Mouse (Mus musculus) fibroblast of lung, adult 2 months (primary cell): ENCODE results near the gene Gm10647.
"Not testable (repeated sequence)": the region's sequence is repeated elsewhere in the genome, so short reads cannot be mapped to it uniquely, and the experiment has no call there.

Experiments used
- DNase-seq: peaks from one replicate; pipeline ENCODE4 v3.0.0-alpha.2; 2011; ENCODE audit warnings: low read depth

Gene Gm10647

DNA sequence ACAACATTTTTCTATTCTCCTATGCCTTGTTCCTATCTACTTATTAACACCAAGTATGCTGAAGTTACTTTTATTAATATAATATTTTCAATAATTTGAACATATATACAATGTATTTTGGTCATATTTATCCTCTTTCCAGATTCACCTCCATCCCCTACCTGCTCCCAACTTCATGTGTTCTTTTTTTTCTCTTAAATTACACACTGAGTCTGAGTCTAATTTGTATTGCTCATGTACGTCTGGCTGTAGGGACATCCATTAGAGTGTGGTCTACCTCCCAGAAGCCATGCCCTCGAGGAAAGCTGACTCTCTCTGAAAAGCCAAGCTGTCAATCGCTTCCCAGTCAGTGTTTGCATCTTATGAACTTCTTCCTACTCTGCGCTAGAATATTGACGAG, at the start of gene Gm10647:
Gm10647 (plus strand) TSS at position 301 of the 400 bp plus-strand sequence.
- no peak for DNase-seq

GRCm38 (mm10) chr9:66748390-66748789, 48.4 kb upstream of the Gm10647 start:
- DNase-seq, result no peak

DNA sequence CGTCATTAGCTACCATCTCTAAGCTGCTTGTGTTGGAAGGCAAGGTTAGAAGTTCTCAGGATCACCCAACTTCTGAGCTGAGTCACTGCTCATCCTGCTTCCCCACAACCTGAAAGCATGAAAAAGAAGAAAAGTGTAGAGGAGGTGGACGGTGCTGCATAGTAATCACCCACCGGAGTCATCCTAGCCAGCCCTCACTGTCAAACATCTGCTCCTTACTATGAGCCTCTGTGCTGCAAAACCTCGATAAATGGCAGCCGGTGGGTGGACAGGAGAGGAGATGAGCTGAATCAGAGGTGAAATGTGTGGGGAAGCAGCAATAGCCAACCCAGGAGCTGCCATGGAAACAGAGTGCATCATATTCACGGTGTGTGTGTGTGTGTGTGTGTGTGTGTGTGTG, 44.0 kb upstream of the Gm10647 start:
- no peak for DNase-seq

DNA sequence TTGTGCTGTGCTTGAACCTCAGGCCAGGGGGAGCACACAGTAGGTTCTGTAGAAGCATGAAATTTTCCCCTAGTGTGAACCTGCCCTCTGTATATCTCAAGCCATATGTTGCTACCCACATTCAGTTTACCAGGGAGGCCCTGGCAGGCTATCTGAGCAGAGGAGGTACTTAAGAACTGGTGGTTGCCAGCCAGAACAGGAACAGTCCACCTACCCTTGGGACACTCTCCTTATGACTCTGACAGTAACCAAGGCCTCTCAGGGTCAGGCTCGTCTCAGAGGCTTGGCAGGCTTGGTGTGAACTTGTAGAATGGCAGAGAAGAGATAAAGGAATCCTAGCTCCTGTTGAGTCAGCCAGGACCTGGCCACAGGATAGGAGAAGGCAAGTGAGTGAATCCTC, 35.8 kb upstream of the Gm10647 start:
- no peak for DNase-seq

DNA sequence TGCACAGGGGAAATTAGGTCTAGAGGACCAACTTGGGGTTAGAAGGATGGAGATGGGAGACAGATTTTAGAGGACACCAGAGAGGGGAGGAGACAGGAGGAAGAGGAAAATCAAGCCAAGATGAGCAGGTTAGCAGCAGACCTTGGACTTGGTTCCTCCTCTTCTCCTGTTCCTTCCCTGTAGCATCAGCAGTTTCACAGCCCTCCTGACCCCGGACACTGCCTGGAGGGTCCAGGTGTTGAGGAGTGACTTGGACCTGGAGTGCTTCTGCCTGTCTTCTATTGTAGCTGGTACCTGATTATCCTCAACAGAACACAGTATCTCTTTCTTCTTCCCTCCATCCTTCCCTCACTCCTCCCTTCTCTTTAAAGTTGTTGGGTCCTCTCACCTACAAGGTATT, 28.1 kb upstream of the Gm10647 start:
- no peak for DNase-seq

DNA sequence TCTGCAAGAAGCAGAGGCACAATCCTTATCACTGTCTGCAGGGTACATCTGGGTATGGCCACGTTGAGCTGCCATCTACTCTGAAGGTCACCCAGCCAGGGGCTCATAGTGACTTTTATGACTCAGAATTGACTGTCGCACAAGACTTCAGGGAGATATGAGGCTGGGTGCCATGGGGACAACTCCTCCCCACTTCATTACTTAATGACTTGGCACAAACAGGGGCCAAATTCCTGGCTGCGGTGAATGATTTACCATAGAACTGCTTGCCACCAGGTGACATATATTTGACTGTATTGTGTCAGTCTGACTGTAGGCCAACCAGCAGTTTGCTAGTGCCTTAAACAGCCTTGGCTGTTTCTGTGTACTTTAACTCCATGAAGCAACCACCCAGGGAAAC, 27.6 kb upstream of the Gm10647 start:
- DNase-seq, result no peak

- DNase-seq, result no peak
Measured at GRCm38 (mm10) chr9:66770701-66771100, 26.1 kb upstream of the Gm10647 start.

DNA sequence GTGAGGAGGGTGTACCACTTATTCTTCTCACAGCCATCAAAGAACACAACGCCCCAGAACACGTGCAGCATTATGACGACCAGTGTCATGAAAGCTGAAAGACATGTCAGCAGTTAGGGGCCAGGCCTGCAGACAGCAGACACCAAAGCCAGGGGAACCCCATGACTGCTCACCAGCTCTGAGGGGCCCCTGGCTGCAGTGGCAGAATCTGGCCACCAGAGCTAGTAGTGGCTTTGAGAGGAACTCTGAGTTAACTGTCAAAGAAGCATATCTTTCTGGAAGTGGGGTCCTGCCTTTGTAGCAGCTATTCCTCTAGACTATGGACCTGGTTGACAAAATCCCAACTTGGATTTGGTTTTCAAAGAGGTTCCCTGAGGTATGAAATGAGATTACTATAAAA, 12.3 kb upstream of the Gm10647 start:
- DNase-seq, result not testable (repeated sequence)

DNA sequence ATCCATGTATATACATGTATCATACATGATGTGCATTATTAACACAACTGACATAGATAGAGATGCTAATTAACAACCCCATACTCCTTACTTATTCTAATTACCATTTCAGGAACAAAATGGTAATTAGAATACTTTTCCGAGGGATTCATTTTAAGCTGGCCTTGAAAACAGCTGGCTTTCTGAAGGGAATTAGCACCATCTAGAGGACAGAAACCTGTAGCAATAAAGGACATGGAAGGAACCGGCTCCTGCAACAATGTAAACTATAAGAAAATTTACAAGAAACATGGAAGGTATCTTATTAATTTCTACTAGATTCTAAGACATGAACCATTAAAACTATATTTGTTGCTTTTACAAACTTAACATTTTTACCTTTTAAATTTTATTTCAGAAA, 9.0 kb upstream of the Gm10647 start:
- DNase-seq, result peak; percentile 36

GRCm38 (mm10) chr9:66794629-66795463, 2.0 kb upstream of the Gm10647 start:
- DNase-seq, result no peak

- DNase-seq, result peak; percentile 100
Measured at GRCm38 (mm10) chr9:66795464-66796324, 1.1 kb upstream of the Gm10647 start, which contains the start of gene Aph1b. Gene Aph1b, minus strand, starts transcription at chr9:66795490.

GRCm38 (mm10) chr9:66801947-66802346, 5.1 kb downstream of the Gm10647 start:
- DNase-seq, result no peak

DNA sequence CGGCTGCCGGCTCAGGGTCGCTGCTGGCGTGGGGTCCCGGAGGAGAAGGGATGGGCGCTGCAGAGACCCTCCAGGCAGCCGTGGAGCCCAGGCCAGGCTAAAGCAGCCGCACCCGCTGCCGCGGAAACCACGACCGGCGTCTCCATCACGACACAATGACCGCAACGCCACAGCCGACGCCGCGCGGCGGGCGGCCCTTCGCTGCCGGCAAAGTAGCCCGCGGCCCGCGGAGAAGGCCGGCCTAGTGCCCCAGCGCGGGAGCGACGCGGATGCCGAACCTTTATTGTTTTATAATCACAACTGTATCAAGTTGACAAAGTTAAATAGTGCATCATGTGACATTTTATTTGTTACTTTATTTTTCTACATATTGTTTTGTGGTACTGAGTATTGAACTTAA, 9.1 kb downstream of the Gm10647 start:
- not testable (repeated sequence) for DNase-seq

- no peak for DNase-seq
Measured at GRCm38 (mm10) chr9:66813392-66813791, 16.6 kb downstream of the Gm10647 start.

DNA sequence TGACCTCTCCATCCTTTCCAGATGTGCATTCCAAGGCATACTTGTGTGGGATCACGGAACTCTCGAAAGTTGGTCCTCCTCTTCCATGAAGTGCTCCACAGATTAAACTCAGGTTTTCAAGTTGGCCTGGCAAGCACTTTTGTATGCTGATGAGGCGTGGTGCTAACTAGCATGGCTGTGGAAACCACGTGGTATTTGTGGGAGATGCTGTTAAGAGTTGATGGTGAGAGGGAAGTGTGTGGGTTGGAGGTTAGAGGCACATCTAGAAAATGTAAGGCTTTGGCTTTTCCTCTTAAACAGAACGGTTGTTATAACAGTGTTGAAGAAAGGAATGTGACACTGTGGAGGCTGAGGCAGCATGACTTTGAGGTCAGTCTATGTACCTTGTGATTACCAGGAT, 24.2 kb downstream of the Gm10647 start:
- DNase-seq, result no peak

GRCm38 (mm10) chr9:66822255-66822654, 25.4 kb downstream of the Gm10647 start:
- DNase-seq, result not testable (repeated sequence)

- DNase-seq, result peak; percentile 44
Measured at GRCm38 (mm10) chr9:66825990-66826389, 29.2 kb downstream of the Gm10647 start.

DNA sequence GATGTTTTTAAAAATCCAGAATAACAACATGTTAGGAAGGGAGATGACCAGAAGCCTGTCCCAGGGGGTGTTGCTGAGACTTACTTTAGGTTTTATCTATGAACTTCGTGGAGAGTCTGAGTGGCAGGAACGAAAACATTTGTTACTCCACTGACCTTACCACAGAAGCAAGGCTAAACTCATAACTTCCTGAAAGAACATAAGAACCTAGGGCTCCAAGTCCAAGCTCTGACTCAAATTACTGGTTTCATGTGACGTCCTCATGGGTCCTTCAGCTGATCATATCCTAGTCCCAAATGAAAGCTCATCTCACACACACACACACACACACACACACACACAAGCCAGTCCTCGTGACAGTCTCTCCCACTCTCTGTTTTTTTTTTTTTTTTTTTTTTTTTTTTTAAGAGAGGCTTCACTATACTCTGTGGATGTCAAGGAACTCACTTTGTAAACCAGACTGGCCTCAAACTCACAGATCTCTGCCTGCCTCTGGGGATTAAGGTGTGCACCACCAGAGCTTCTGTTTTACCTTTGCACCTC, 35.6 kb downstream of the Gm10647 start:
- no peak for DNase-seq

GRCm38 (mm10) chr9:66833851-66834250, 37.0 kb downstream of the Gm10647 start:
- no peak for DNase-seq

DNA sequence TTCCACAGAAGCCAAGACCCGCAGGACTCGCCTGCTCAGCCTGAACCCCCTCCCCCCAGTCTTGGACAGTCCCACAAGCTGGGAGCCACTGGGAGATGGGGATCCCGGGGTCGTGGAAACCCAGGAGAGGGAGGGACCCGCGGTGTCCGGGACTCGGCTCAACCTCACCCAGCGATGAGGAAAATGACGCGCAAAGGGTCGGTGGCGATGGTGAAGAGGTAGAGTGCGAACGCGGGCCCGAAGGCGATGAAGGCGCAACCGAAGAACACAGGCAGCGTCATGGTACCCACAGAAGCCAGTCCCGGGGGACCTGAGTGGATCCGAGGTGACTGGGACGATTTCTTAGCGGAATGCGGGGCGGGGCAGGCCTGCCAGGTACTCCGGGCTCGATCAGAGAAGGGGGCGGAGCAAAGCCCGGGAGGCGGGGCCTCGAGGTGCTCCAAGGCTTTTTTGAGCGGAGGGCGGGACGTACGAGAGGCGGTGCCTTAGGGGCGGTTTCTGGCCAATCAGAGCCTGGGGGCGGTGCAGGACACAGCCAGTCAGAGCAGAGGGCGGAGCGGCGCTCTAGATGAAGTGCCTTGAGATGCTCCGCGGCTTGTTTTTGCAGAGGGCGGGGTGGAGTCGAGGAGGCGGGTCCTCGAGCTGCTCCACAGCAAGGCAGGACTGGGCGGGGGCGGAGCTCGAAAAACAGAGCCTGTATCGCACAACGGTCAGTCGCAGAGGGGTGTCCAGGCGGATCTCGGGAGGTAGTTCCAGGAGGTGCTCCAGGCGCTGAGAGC, 37.7 kb downstream of the Gm10647 start, which contains the start of gene Aph1c:
Aph1c (minus strand) TSS at position 409 of the 779 bp plus-strand sequence.
- peak; percentile 95 for DNase-seq

GRCm38 (mm10) chr9:66835097-66835480, 38.2 kb downstream of the Gm10647 start:
- no peak for DNase-seq

DNA sequence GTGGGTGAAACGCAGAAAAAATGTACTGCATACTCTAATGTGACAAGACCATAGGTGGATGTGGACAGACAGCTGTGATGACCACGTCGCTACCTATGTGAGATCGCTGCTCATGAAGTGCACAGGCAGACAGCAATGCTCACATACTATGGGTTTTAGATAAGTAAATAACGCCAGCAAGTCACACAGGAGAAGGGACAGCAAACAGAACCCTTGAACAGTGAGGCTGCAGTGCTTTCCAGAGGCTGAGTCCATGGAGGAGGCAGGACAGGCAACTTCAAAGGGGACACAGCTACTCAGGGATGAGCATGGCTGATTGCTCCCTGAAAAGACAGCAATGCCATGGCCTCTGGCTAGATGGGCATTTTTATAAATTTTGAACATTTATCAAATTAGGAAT, 50.0 kb downstream of the Gm10647 start:
- no peak for DNase-seq
